Mouse (Mus musculus) kidney, embryonic 14.5 days (tissue): Measurements from ENCODE around the gene Taf9b. TPM values are rescaled to one million over a fixed set of nuclear protein-coding genes. Genes with fewer than 3 reads are reported as not detected.

Experiments used
- ATAC-seq: fragments of 200-750 bp; cut with Nextera tagmentation; 2 replicates; pipeline ENCODE4 v1.8.0; 2017; ENCODE audit warnings: moderate number of reproducible peaks, mild to moderate bottlenecking, moderate TSS enrichment, moderate library complexity; ENCODE audit not compliant: low FRiP score, low TSS enrichment
- H3K27ac ChIP-seq: fragments of 300-500 bp; sonication (generic); 2 replicates; pipeline ENCODE4 v1.5.1; 2014; ENCODE audit warnings: low read depth, mild to moderate bottlenecking, low read length, moderate library complexity, mixed read lengths
- H3K27me3 ChIP-seq: fragments of 300-500 bp; sonication (generic); 2 replicates; pipeline ENCODE4 v1.6.1; 2014; ENCODE audit warnings: mild to moderate bottlenecking, low read length; ENCODE audit not compliant: control insufficient read depth, insufficient read depth
- H3K36me3 ChIP-seq: fragments of 300-500 bp; sonication (generic); 2 replicates; pipeline ENCODE4 v1.6.1; 2014; ENCODE audit warnings: low read length, mixed read lengths; ENCODE audit not compliant: control insufficient read depth, insufficient read depth
- H3K4me1 ChIP-seq: fragments of 300-500 bp; sonication (generic); 2 replicates; pipeline ENCODE4 v1.6.1; 2014; ENCODE audit warnings: low read length, mixed read lengths; ENCODE audit not compliant: control insufficient read depth, insufficient read depth
- H3K4me2 ChIP-seq: fragments of 300-500 bp; sonication (generic); replicated peaks from 2 replicates; pipeline ENCODE4 v1.6.1; 2014; ENCODE audit warnings: low read depth, mild to moderate bottlenecking, low read length
- H3K4me3 ChIP-seq: fragments of 300-500 bp; sonication (generic); 2 replicates; pipeline ENCODE4 v1.5.1; 2014; ENCODE audit warnings: mild to moderate bottlenecking, low read length
- H3K9ac ChIP-seq: fragments of 300-500 bp; sonication (generic); 2 replicates; pipeline ENCODE4 v1.6.1; 2014; ENCODE audit warnings: low read depth, mild to moderate bottlenecking, low read length, moderate library complexity
- H3K9me3 ChIP-seq: fragments of 300-500 bp; sonication (generic); 2 replicates; pipeline ENCODE4 v1.6.1; 2016; ENCODE audit warnings: low read length; ENCODE audit not compliant: control insufficient read depth
- WGBS: fragments of 180-500 bp; shearing (Covaris S2); extraction: QIAGEN DNeasy Blood & Tissue Kit; methylation state at CpG from one replicate; pipeline ENCODE4 v1.1.7; 2014; 5-methylcytosine and 5-hydroxymethylcytosine counted together
- polyA plus RNA-seq: library from polyadenylated mRNA; unstranded; fragments of >200 nt; fragmentation: Nextera tagmentation; extraction: Ambion mirVana; gene quantifications from 2 replicates; pipeline ENCODE4 v1.2.1, GENCODE M21; 2014

The Taf9b gene
- polyA plus RNA-seq, 1 experiment from 2014 or later = 12.1 TPM

DNA sequence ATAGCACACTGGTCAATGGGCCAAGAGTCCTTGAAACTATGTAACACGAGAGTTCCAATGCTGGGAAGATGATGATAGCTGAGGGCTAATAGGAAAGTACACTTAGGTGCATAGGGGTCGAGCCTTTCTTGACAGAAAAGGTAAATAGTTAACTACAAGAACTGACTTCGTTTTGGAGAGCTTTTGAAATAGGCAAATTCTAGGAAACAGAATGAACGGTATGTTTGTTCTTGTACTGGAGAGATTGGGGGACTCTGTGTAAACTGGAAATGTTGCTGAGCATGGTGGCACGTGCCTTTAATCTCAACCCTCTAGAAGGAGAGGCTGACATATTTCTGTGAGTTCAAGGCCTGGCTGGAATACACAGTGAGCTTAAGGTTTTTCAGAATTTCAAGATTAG lies 56.4 kb downstream of the Taf9b start:
- 72% methylated on average over 5 of the region's 5 CpGs for WGBS
- H3K4me3 ChIP-seq = no peak overlapping the region
- H3K9me3 ChIP-seq = no peaks in the 10 kb centered on the region
- H3K9ac ChIP-seq = no peak overlapping the region
- H3K4me2 ChIP-seq = no peak overlapping the region
- no peaks in the 10 kb centered on the region for H3K4me1 ChIP-seq
- no peak overlapping the region for H3K27ac ChIP-seq
- no peaks in the 10 kb centered on the region for H3K36me3 ChIP-seq
- ATAC-seq = no peak
- H3K27me3 ChIP-seq = no peaks in the 10 kb centered on the region

DNA sequence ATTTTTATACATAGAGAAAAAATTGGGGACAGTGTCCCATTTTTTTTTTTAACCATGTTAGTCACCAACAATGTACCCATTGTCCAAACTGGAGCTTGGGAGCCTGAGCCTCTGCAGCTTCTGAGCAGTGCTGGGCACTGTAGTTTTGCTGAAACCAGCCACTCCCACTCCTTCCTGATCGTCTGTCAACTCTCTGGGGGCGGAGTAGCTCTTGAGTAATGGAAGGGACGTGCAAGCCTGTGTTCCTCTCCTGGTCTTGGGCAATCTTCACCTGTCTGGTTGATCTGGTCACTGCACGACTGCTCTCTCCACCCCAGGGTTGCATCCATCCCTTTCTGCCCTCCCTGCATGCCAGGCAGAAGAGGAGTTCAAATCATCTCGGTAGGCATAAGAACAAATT lies 57.0 kb downstream of the Taf9b start:
- Histone ChIP-seq H3K4me2 (no peak overlapping the region), H3K9ac (no peak overlapping the region), H3K4me3 (no peak overlapping the region), H3K9me3 (no peaks in the 10 kb centered on the region), H3K27ac (no peak overlapping the region), H3K27me3 (no peaks in the 10 kb centered on the region), H3K36me3 (no peaks in the 10 kb centered on the region), H3K4me1 (no peaks in the 10 kb centered on the region)
- no peak for ATAC-seq
- 59% methylated on average over 5 of the region's 5 CpGs for WGBS

Other genes with a start within 250 kb of the Taf9b start
- 52.9 and 73.0 TPM in 2 replicates for gene Magt1, start 209.3 kb downstream of the Taf9b start, polyA plus RNA-seq
- 425 and 672 TPM in 2 replicates for gene Cox7b, start 205.5 kb downstream of the Taf9b start, polyA plus RNA-seq
- gene Atp7a, start 193.9 kb downstream of the Taf9b start, polyA plus RNA-seq = 15.8 and 37.8 TPM in 2 replicates
- 0.31 and 0.47 TPM in 2 replicates for gene Tlr13, start 78.0 kb downstream of the Taf9b start, polyA plus RNA-seq
- 356 and 361 TPM in 2 replicates for gene Pgk1, start 34.1 kb downstream of the Taf9b start, polyA plus RNA-seq
- gene Fnd3c2, start 34.2 kb upstream of the Taf9b start, polyA plus RNA-seq = not detected in 2 replicates